Mouse (Mus musculus): ENCODE measurements around the gene Lgsn.

DNA sequence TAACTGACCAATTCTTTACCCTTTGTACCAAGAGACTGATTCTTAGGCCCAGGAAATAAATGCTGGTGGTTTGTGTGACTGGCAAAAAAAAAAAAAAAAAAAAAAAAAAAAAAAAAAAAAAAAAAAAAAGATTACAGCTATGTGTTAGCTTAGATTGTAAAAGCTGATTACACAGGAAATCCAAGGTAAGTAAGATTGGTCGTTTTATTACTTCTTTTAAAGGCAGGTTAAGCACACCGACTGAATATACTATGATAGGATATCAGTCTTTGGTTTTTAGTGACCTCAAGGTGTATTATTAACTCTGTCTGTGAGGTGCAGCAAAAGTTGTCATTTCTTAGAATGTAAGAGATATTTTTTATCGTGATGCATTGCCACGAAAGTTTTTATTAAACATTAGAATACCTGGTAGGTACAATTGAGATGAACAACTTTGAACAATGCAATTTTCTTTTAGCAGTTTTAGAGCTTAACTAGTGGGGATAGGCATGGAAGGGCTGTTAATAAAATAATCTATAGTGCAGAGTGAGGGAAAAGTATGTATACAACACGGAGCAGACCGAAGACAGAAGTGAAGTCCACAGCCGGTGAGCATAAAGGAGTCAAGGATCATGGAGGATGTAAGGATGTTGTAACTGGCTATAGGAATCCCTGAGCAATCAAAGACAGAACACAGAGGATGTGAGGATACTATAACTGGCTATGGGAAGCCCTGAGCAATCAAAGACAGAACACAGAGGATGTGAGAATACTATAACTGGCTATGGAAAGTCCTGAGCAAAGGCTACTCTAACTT is 10.7 kb upstream of the Lgsn start:
- TF ChIP-seq CTCF (IDR thresholded peaks at IDR 0.05; ENCODE audit: low read depth, low read length), result no peak
- TF ChIP-seq GATA2 (IDR thresholded peaks at IDR 0.05; ENCODE audit: borderline replicate concordance, low read depth, low read length), result no peak
- no peak for TF ChIP-seq TAL1 (conservative IDR thresholded peaks at IDR 0.05; ENCODE audit: low read depth, low read length)
- TF ChIP-seq GATA1 (IDR thresholded peaks at IDR 0.05; ENCODE audit: borderline replicate concordance, low read length), result no peak
- TF ChIP-seq POLR2AphosphoS5 (IDR thresholded peaks at IDR 0.05; ENCODE audit: insufficient replicate concordance, low read depth, low read length), result no peak

Data from G1E (cell line).